Mouse (Mus musculus) urinary bladder, postnatal 4 days (tissue): ENCODE measurements around the gene Pecam1.
"Not testable (repeated sequence)": the region's sequence is repeated elsewhere in the genome, so short reads cannot be mapped to it uniquely, and the experiment has no call there.

Source experiments
- DNase-seq, 2 experiments: peaks; one replicate each; pipeline ENCODE4 v3.0.0; 2021 to 2022; ENCODE audit warnings: low spot score in 2 of 2

Pecam1 gene

GRCm38 (mm10) chr11:106770195-106770974 is 20.0 kb upstream of the Pecam1 start:
- DNase-seq: no peak

- DNase-seq: no peak
These were observed 17.1 kb upstream of the Pecam1 start for GRCm38 (mm10) chr11:106767516-106767915.

- DNase-seq: no peak
These were observed 16.3 kb upstream of the Pecam1 start for GRCm38 (mm10) chr11:106766611-106767162.

- no peak for DNase-seq
These were observed 12.4 kb upstream of the Pecam1 start for GRCm38 (mm10) chr11:106762800-106763185.

GRCm38 (mm10) chr11:106762139-106762799 is 11.8 kb upstream of the Pecam1 start:
- DNase-seq: peak in 1 of 2 experiments; percentile 64

- DNase-seq: no peak
These were observed 10.1 kb upstream of the Pecam1 start for GRCm38 (mm10) chr11:106760511-106760910.

GRCm38 (mm10) chr11:106759028-106759427 is 8.6 kb upstream of the Pecam1 start:
- DNase-seq: no peak

GRCm38 (mm10) chr11:106755583-106755982 is 5.2 kb upstream of the Pecam1 start:
- DNase-seq: no peak

GRCm38 (mm10) chr11:106753314-106753713 is 2.9 kb upstream of the Pecam1 start:
- no peak for DNase-seq

GRCm38 (mm10) chr11:106752103-106752502 is 1.7 kb upstream of the Pecam1 start:
- no peak for DNase-seq

- no peak for DNase-seq
These were observed 901 bp upstream of the Pecam1 start, which contains the start of gene Milr1 for GRCm38 (mm10) chr11:106751039-106752018. Gene Milr1 (plus strand): TSS chr11:106751226.

- not testable (repeated sequence) for DNase-seq
These were observed 789 bp downstream of the Pecam1 start for GRCm38 (mm10) chr11:106749557-106750120.

GRCm38 (mm10) chr11:106744949-106745348 is 5.5 kb downstream of the Pecam1 start:
- DNase-seq: no peak

GRCm38 (mm10) chr11:106742388-106742841 is 8.0 kb downstream of the Pecam1 start:
- DNase-seq: no peak

GRCm38 (mm10) chr11:106741826-106742225 is 8.6 kb downstream of the Pecam1 start:
- no peak for DNase-seq

GRCm38 (mm10) chr11:106741232-106741631 is 9.2 kb downstream of the Pecam1 start:
- no peak for DNase-seq

- not testable (repeated sequence) for DNase-seq
These were observed 9.7 kb downstream of the Pecam1 start for GRCm38 (mm10) chr11:106740724-106741123.

- no peak for DNase-seq
These were observed 11.3 kb downstream of the Pecam1 start for GRCm38 (mm10) chr11:106739116-106739515.

GRCm38 (mm10) chr11:106737178-106737621 is 13.2 kb downstream of the Pecam1 start:
- no peak for DNase-seq

GRCm38 (mm10) chr11:106736614-106737013 is 13.8 kb downstream of the Pecam1 start:
- DNase-seq: no peak

- DNase-seq: no peak
These were observed 19.7 kb downstream of the Pecam1 start for GRCm38 (mm10) chr11:106730714-106731113.
